Mouse (Mus musculus) cerebellum, postnatal 4 days (tissue): Measurements from ENCODE around the gene 4930404N11Rik.
A peak's percentile ranks its signal among the peaks of the same experiment; 100 is the strongest.

Source experiments
- DNase-seq, 2 experiments: peaks; one replicate each; pipeline ENCODE4 v3.0.0; 2022; ENCODE audit warnings: low spot score in 2 of 2, mixed read lengths in 1 of 2

Gene 4930404N11Rik

DNA sequence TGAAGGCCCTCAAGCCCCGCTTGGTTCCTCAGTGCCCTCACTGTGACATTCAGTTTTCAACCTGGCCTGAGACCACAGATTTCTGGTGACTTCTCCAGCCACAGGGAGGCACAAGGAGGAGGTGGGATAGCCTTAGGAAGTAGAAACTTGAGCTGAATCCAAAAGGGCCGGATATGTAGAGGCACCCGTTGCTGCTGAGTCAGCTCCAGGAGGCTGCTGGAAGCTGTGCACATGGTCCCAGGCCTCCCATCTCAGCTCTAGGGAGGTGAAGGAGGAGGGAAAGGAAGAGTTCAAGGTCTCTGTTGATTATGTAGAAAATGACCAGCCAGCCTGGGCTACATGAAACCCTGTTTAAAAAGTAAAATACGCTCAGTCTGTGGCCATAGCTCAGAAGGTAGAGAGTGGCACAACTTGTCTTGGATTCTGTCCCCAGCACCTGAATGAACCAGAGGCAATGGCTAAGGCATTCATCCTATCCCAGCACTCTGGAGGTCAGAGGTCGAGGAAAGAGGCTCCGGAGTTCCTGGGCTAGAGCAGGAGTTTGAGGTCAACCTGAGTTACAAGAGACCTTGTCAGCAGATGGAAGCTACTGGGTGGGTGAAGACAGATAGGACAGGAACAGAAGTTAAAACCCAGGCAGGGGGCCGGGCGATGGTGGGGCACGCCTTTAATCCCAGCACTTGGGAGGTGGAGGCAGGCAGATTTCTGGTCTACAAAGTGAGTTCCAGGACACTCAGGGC lies 10.7 kb downstream of the 4930404N11Rik start:
- DNase-seq, result no peak

DNA sequence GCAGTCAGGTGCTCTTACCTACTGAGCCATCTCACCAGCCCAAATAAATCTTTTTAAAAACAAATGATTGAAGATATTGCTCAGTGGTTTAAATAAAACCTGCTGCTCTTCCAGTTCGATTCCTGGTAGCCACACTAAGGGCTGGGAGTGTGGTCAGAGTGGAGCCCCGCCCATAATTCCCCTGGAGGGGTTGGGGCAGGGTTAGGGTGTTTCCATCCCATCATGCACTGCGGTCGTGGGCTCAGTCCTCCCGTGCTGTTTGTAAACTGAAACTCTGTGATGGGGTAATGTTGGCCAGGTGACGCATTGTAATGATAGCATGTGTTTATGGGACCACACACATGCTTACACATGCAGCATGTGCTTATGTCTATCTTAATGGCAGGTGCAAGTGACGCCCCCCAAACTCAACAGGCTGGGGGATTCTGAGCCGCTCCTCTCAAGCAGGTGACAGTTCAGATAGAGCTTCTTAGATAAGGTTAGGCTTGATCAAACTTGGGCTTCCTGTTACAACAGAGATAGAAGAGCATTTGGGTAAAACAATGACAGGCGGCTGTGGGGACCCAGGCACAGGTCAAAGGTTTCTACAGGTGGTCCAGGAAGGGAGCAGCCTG lies 13.8 kb downstream of the 4930404N11Rik start:
- DNase-seq, result no peak

DNA sequence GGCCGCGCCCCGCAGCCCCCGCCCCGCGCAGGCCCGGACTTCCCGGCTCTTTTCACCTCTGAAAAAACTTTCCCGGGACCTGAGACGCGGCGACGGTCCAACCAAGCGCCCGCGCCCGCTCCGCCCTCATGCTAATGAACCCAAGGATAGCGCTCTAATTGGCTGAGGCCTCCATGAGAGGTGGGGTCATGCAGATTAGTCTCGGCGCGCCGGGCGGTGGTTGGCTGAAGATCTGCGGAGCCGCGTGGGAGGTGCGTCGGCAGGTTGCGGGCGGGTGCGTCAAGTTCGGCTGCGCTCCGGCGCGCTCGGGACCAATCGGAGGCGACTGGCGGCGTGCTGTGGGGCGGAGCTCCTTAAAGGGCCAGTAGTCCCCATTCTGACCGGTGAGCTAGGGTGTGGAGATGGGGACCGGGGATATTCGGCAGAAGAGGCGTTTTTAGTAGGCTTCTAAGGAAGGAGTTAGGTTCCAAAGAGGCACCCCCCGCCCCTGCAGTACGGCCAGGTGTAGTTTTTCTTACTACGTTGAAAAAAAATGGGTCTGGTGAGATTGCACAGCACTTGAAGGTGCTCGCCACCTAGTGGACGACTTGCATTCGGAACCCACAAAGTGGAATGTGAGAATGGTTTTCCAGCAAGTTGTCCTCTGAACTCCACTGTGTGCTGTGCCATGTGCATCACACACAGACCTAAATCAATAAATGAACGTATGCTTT lies 15.1 kb downstream of the 4930404N11Rik start, which contains the start of gene Hmg20b:
TSS of gene Hmg20b (minus strand) at position 130 of the 713 bp plus-strand sequence.
- peak; percentile 99 for DNase-seq

GRCm38 (mm10) chr10:81349961-81350350 lies 15.7 kb downstream of the 4930404N11Rik start:
- no peak for DNase-seq

DNA sequence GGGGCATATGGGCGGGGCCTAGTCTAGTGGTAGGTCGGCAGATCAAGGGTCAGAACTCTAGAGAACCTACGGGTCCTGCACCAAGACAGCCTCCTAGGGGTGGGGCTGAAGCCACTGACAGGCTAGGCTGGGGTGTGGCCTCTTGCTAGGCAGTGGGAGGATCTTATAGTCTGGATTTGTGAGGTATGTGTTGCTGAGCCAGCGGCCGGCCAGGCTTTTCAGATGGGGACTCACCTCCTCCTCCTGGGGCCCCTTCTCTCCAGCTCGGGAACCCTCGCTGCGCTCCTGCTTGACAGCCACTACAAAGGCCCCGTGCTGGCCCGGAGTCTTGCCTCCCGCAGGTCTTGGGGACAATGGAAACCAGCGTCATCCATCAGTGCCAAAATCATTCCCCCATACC lies 16.5 kb downstream of the 4930404N11Rik start:
- no peak for DNase-seq

GRCm38 (mm10) chr10:81346453-81347067 lies 19.1 kb downstream of the 4930404N11Rik start:
- peak in 1 of 2 experiments; percentile 54 for DNase-seq

DNA sequence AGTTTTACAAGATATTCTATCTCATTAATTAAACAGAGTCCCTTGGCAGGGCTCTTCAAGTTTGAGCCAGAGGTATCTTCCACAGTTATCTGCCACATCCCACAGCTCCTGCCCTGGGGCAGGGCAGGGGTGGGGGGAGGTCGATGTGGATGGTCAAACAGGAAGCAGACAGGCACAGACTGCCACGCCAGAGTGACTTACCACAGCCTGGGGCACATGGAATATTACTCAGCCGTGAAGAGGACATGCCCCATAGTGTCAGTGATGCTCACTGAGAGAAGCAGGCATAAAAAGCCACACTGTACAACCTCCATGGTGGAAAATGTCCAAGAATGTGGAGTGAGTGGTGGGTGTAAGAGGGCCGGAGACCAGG lies 20.5 kb downstream of the 4930404N11Rik start:
- no peak for DNase-seq

- DNase-seq, result no peak
These were observed 21.0 kb downstream of the 4930404N11Rik start for GRCm38 (mm10) chr10:81344421-81345161.

GRCm38 (mm10) chr10:81342686-81343505 lies 22.7 kb downstream of the 4930404N11Rik start, which contains the start of gene Gipc3:
Gene Gipc3 (minus strand): TSS chr10:81343266.
- DNase-seq, result no peak

- DNase-seq, result peak in 1 of 2 experiments; percentile 78
These were observed 24.2 kb downstream of the 4930404N11Rik start for GRCm38 (mm10) chr10:81341333-81341949.

- no peak for DNase-seq
These were observed 24.9 kb downstream of the 4930404N11Rik start for GRCm38 (mm10) chr10:81340551-81341332.

DNA sequence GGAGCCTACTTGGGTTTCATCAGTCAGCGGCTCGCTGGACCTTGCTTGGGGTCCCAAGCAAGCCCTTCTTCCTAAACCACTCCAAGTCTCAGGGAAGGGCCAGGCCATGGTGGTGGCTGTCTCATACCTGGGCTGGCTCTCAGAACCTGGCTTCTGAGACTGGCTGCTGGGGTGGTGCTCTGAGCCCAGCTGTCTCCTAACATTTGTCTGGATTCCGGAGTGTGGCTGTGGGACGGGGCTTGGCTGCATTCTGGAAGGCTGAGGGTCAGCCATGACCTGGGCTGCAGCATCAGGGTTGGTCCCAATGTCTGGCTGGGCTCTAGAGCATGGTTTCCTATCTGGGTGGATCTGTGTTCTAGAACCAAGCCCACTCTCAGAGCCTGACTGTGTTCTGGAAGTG lies 29.1 kb downstream of the 4930404N11Rik start:
- no peak for DNase-seq

DNA sequence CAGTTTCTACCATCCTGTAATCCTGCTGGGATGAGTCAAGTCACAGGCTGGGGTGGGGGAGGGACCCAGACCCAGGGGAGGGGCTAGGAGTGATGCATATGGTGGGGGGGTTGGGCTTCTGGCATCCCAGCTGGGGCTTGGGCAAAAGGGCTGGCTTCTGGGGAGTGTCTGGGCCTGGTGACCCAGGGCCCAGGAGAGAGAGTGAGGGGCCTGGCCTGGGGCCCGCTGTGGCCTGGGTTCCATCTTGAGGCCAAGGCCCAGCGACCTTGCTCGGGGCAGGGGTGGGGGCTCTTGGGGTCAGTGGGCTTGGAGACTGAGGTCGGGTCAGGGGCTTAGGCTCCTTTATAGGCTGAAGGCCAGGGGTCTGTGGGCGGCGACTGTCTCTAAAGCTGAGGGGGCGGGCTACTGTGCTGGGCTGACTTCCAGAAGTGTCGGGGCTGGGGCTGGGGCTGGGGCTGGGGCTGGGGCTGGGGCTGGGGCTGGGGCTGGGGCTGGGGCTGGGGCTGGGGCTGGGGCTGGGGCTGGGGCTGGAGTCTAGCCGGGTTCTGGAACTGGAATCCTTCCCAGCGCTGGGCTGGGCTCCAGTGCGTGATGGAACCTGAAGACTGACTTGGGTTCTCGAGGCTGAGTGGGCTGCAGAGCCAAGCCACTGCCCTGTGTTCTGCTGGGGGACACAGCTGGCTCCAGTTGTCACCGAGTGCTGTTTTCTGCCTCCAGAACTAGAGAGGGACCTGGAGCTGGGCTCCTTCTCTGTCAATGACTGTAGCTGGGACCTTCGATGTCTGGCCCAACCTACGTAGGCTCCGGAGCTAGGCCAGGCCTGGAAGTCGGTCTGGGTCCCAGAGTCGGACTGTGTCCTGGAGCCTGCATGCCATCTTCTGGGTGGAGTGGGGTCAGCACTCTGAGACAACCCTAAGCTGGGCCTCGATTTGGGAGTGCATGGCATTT lies 29.9 kb downstream of the 4930404N11Rik start:
- no peak for DNase-seq

DNA sequence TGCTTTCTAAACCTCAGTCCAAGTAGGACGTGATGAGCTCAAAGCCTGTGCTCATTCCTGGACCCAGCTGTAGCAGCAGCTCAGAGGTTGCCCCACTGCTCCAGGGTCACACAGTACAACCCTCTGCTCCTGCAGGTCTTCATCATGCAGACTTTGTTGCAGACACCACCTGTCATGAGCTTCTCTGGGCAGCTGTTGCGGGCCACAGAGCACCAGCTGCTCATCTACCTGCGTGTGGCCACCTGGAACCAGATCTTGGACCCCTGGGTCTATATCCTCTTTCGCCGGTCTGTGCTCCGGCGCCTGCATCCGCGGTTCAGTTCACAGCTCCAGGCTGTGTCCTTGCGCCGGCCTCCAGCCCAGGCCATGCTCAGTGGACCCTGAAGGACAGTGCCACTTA lies 31.3 kb downstream of the 4930404N11Rik start:
- DNase-seq, result no peak

GRCm38 (mm10) chr10:81332277-81332676 lies 33.3 kb downstream of the 4930404N11Rik start:
- no peak for DNase-seq

DNA sequence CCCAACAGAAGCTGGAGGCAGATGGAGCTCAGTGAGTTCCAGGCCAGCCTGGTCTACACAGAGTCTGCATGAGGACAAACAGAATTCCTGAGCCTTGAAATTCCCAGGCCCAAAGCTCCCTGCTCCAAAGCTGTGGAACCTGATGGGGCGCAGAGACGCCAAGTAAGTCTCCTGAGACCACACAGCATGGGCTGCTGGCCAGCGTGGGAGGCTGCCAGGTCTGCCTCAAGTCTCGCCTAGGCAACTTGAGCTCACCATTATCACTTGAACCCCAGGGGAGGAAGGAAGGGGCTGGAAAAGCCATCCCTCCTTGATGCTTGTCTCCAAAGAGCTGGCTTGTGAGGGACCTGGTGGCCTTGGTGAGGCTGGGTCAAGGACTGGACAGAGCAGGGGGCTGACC lies 35.6 kb downstream of the 4930404N11Rik start:
- DNase-seq, result no peak

- DNase-seq, result no peak
These were observed 36.2 kb downstream of the 4930404N11Rik start for GRCm38 (mm10) chr10:81329194-81329975.
